17 mouse cellular contexts compared by ENCODE assay signal in genomic region chr16:67968311-67969145, GRCm38 (mm10).
DNase-seq lines count a peak whose midpoint lies in the region; TF ChIP-seq lines count a peak whose summit lies in the region.
"Had no signal": no experiment of that assay in that cellular context is flagged by ENCODE, and none has a peak within 500 bp of the region (broad histone marks: within the 10 kb centered on the region; RNA-seq: fewer than 3 reads in every experiment).

No protein-coding gene starts in this region.

- DNase-seq in frontal cortex, postnatal 36 days (ENCODE audit: low spot score in 2 of 2): peak; percentile 13 to 42
- no peak for DNase-seq in frontal cortex, postnatal 25 days (ENCODE audit: low spot score in 2 of 2)
- peak; percentile 14 for DNase-seq in brain, embryonic 18.5 days (ENCODE audit: low read depth, low spot score)
- peak; percentile 65 to 69 for DNase-seq in layer of hippocampus, adult 2 months (ENCODE audit: low spot score in 2 of 2)
- DNase-seq in left cerebral cortex, postnatal 25 days (ENCODE audit: low spot score in 2 of 2): peak; percentile 30 to 56
- no peak for DNase-seq in thymus, postnatal 36 days
- no peak for DNase-seq in thymus, adult 18-20 months
- DNase-seq: adrenal gland, postnatal 25 days; cerebellum, postnatal 25 days; kidney, adult 2 months; kidney, postnatal 25 days; lung, embryonic 14.5 days; lung, postnatal 4 days had no signal

- TF ChIP-seq CTCF in layer of hippocampus, adult 2 months (conservative IDR thresholded peaks at IDR 0.05): no peak

- H3K27ac ChIP-seq in layer of hippocampus, adult 2 months: peak overlapping the region; percentile 86
- H3K27ac ChIP-seq: limb, embryonic 10.5 days; liver, embryonic 12.5 days; midbrain, embryonic 10.5 days; neural tube, embryonic 12.5 days had no signal

- no peak overlapping the region for H3K4me3 ChIP-seq in layer of hippocampus, adult 2 months
- H3K4me3 ChIP-seq: limb, embryonic 10.5 days; liver, embryonic 12.5 days; midbrain, embryonic 10.5 days; neural tube, embryonic 12.5 days had no signal

- intact Hi-C loops in left cerebral cortex, postnatal 25 days (cut with DNase I): loop anchor here (1.0 kb wide), 1 partner anchor 348 kb away; the partner anchor contains the start of gene Cadm2

Comparison
In these comparisons a context has a peak if more than half of its experiments do, and no peak if none do; other contexts are left out.
1. DNase-seq: peak in frontal cortex, postnatal 36 days (2 of 2), brain, embryonic 18.5 days (single experiment), layer of hippocampus, adult 2 months (2 of 2) and left cerebral cortex, postnatal 25 days (2 of 2); none in frontal cortex, postnatal 25 days (0 of 2), thymus, postnatal 36 days (0 of 2) and thymus, adult 18-20 months (0 of 2).